Mouse (Mus musculus): Measurements from ENCODE around the gene Cenpx. TPM values are rescaled to one million over a fixed set of nuclear protein-coding genes. Genes with fewer than 3 reads are reported as not detected.

Cenpx gene
- polyA plus RNA-seq, 1 experiment from 2014 or later: 120 TPM

DNA sequence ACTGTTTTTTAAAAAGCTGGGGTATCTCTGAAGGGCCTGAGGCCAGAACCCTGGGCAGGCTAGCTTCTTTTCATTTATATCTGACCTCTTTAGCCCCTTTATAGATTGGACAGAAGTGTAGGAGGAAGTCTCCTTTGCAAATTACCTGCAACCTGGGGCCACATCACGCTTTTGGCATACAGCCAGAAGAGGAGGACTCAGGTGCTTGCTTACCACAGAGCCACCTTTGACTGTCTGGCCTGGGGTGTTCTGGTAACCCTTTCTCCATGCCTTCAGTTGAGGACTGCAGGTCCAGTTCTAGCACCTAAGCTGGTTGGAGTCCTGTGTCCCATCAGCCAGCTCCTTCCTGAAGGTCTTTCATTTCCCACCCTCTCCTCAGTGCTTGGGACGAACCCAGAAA lies 4.0 kb downstream of the Cenpx start:
- 83% methylated on average over 2 of the region's 2 CpGs for WGBS
- H3K36me3 ChIP-seq: peaks cover 32% of the 10 kb centered on the region
- H3K27ac ChIP-seq (replicated peaks): no peak overlapping the region
- no peak overlapping the region for H3K4me2 ChIP-seq
- H3K27me3 ChIP-seq (replicated peaks): no peaks in the 10 kb centered on the region
- no peaks in the 10 kb centered on the region for H3K9me3 ChIP-seq
- no peak for ATAC-seq (ENCODE audit: extremely low read depth, insufficient number of reproducible peaks, low FRiP score, low TSS enrichment)
- peaks cover 48% of the 10 kb centered on the region for H3K4me1 ChIP-seq
- H3K4me3 ChIP-seq: no peak overlapping the region
- no peak overlapping the region for H3K9ac ChIP-seq

DNA sequence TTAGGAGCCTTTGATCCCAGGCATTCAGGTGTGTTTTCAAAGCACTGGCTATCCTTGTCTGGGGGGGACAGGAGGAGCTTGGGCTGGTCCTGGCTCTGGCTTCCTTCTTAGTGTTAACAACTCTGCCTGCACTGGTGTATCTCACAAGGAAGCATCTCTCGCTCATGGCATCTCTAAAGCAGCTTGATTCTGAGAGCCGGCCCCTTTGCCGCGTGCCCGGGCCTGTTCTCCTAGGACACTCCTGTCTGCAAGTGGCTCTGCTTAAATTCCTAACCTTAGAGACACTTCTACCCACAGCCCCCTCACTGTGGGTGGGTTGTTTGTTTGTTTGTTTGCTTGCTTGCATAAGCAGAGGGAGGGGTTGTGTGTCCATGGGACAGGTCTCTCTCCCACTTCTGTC lies 5.6 kb downstream of the Cenpx start:
- peak overlapping the region; percentile 62 for H3K9ac ChIP-seq
- ATAC-seq (ENCODE audit: extremely low read depth, insufficient number of reproducible peaks, low FRiP score, low TSS enrichment): no peak
- no peaks in the 10 kb centered on the region for H3K9me3 ChIP-seq
- H3K27me3 ChIP-seq (replicated peaks): no peaks in the 10 kb centered on the region
- peaks cover 32% of the 10 kb centered on the region for H3K36me3 ChIP-seq
- H3K4me3 ChIP-seq: no peak overlapping the region
- H3K4me1 ChIP-seq: peaks cover 58% of the 10 kb centered on the region
- no peak overlapping the region for H3K4me2 ChIP-seq
- H3K27ac ChIP-seq (replicated peaks): peak overlapping the region; percentile 89
- WGBS: 42% methylated on average over 5 of the region's 5 CpGs

DNA sequence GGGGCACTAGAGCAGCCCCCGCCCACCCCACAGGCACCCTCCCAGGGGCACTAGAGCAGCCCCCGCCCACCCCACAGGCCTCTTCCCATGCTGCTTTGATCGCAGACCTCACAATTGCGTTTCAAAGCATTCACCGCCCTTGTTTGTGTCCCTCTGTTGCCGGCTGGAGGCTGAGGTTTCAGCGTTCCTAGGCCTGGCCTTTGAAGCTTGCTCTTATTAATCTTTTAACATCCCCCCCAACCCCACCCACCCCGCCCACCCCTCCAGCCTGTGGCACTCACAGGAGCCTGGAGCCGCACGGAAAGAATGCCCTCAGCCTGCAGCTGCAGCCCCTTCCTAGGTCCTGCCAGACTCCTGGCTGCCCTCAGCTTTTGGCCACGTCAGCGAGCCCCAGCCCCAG lies 6.3 kb downstream of the Cenpx start:
- Histone ChIP-seq H3K27me3 (replicated peaks) (no peaks in the 10 kb centered on the region), H3K4me3 (no peak overlapping the region), H3K9me3 (no peaks in the 10 kb centered on the region), H3K4me1 (peaks cover 51% of the 10 kb centered on the region), H3K9ac (peak overlapping the region; percentile 62), H3K4me2 (peak overlapping the region; percentile 34), H3K27ac (replicated peaks) (peak overlapping the region; percentile 89), H3K36me3 (peaks cover 36% of the 10 kb centered on the region)
- no peak for ATAC-seq (ENCODE audit: extremely low read depth, insufficient number of reproducible peaks, low FRiP score, low TSS enrichment)
- WGBS: 14% methylated on average over 12 of the region's 12 CpGs

DNA sequence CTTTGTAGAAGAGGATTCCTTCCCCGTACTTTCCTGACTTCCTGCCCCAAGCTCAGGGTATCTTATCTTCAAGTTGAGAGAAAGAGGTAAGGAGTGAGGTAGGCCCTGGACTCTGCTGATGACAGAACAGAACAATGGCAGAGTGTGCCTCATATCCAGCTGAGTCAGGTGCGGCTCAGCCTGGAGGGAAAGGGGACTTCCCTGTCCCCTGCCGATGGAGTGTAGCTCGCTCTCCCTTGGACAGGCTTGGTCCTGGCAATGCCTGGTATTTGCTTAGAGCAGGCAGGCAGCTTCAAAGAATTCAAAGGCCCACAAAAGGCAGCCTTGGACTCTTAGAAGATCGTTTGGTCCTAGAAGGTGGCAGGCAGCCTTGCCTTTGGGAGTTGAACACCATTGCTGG lies 7.4 kb downstream of the Cenpx start:
- 55% methylated on average over 5 of the region's 5 CpGs for WGBS
- no peaks in the 10 kb centered on the region for H3K27me3 ChIP-seq (replicated peaks)
- peaks cover 42% of the 10 kb centered on the region for H3K36me3 ChIP-seq
- no peak overlapping the region for H3K4me3 ChIP-seq
- 0 out of 2 replicates have a peak overlapping the region, but pooled peaks have one; percentile 48 for H3K4me2 ChIP-seq
- H3K9me3 ChIP-seq: no peaks in the 10 kb centered on the region
- peak overlapping the region; percentile 71 for H3K9ac ChIP-seq
- no peak for ATAC-seq (ENCODE audit: extremely low read depth, insufficient number of reproducible peaks, low FRiP score, low TSS enrichment)
- peaks cover 51% of the 10 kb centered on the region for H3K4me1 ChIP-seq
- peak overlapping the region; percentile 89 for H3K27ac ChIP-seq (replicated peaks)

DNA sequence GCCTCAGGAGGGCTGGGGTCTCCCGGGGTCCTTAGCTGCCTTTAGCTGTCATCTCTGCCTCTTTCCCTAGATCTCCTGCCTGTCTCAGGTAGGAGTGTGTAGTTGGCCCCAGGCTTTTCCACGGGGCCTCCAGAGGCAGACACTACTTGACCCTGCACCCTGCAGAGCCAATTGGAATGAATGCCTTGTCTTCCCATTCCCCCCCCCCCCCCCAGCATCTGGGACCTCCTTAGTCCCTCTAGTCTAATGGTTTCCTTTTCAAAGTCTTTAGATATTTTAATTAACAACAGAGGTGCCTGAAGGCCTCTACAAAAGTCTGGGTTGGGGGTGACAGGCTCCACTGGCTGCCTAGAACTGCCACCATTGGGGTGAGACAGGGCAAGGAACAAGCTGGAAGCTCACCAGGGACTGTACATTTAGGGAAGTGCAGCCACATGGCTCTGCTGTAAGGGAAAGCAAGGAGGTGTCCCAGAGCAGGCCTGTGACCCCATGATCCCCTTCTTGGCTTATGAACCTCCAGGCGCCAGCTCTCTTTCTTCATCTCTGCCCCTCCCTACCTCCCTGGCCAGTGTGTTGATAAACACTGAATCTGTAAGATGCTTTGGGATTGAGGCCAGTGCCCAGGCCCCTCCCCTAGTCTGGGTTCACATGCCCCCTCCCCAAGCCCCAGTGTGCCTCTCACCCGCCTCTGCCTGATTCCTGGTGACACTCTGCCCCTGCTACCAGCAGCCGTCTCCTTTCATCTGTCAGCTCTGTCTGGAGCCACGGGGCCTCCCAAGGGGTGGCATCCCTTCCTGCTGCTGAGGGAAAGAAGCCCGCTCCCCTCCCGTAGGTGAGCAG lies 8.8 kb downstream of the Cenpx start:
- H3K27me3 ChIP-seq (replicated peaks): no peaks in the 10 kb centered on the region
- no peaks in the 10 kb centered on the region for H3K9me3 ChIP-seq
- H3K4me3 ChIP-seq: 0 out of 2 replicates have a peak overlapping the region, but pooled peaks have one; percentile 3
- H3K27ac ChIP-seq (replicated peaks): peak overlapping the region; percentile 89
- peaks cover 42% of the 10 kb centered on the region for H3K36me3 ChIP-seq
- ATAC-seq (ENCODE audit: extremely low read depth, insufficient number of reproducible peaks, low FRiP score, low TSS enrichment): peak; percentile 51; the same call in 1 of the 2 replicates
- 23% methylated on average over 8 of the region's 8 CpGs for WGBS
- peaks cover 51% of the 10 kb centered on the region for H3K4me1 ChIP-seq
- peak overlapping the region; percentile 71 for H3K9ac ChIP-seq
- peak overlapping the region; percentile 48 for H3K4me2 ChIP-seq

DNA sequence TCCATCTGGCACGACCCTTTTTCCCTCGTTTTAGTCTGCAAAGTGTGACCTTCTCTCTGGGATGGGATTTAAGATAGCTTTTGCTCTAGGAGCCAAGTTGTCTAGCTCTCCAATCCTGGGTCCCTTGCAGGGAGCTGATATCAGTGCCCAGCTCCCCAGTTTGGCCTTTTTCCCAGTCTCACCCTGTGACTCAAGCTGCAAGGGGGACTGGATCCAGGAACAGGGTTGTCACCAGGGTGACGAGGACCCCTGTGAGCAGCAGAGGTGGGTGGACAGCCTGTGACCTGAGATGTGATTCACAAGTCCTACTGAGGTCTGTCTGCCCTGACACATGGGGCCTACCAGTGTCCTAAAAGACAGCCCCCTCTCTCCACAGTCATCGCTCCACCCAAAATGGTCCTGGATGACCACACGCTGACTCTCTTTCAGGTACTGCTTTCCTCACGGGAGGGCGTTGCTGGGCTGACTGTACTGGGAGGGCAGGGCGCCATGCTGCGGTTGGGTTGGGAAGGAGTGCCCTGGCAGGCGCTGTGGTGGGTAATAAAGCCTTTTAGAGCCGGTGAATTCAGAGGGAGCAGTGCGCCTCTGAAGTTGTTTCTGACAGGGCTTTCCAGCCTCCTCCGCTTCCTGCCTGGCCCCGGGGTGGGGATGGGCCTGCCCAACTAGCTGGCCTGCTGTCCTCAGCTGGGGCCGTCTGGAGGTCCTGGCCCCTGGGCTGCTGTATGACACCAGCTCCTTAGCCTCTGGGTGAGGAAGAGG lies 9.7 kb downstream of the Cenpx start:
- H3K4me1 ChIP-seq: peaks cover 55% of the 10 kb centered on the region
- peak overlapping the region; percentile 48 for H3K4me2 ChIP-seq
- no peaks in the 10 kb centered on the region for H3K27me3 ChIP-seq (replicated peaks)
- ATAC-seq (ENCODE audit: extremely low read depth, insufficient number of reproducible peaks, low FRiP score, low TSS enrichment): no peak
- peak overlapping the region; percentile 71 for H3K9ac ChIP-seq
- peaks cover 38% of the 10 kb centered on the region for H3K36me3 ChIP-seq
- no peaks in the 10 kb centered on the region for H3K9me3 ChIP-seq
- peak overlapping the region; percentile 89 for H3K27ac ChIP-seq (replicated peaks)
- H3K4me3 ChIP-seq: 0 out of 2 replicates have a peak overlapping the region, but pooled peaks have one; percentile 3
- WGBS: 46% methylated on average over 15 of the region's 15 CpGs

DNA sequence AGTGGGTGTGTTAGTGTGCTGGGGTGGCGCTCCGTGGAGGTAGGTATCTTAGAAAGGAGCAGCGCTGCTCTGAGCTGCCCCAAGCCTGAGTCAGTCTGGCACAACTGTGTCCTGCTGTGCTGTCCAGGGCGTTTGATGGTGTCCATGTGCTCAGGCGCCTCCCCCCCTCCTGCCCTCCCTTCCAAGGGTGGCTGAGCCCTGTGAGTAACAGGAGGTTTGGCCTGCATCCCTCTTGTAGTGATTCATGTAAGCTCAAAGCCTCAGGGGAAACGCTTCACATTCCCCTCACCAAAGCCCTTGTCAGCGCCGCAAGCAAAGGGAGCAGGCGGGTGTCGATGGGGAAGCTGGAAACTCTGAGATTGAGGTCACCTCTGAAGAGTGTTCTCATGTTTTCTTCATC lies 15.8 kb downstream of the Cenpx start:
- peaks cover 48% of the 10 kb centered on the region for H3K4me1 ChIP-seq
- 29% methylated on average over 10 of the region's 10 CpGs for WGBS
- H3K36me3 ChIP-seq: peaks cover 64% of the 10 kb centered on the region
- H3K9me3 ChIP-seq: no peaks in the 10 kb centered on the region
- H3K9ac ChIP-seq: peak overlapping the region; percentile 68
- no peak overlapping the region for H3K4me3 ChIP-seq
- no peak overlapping the region for H3K4me2 ChIP-seq
- H3K27me3 ChIP-seq (replicated peaks): no peaks in the 10 kb centered on the region
- H3K27ac ChIP-seq (replicated peaks): peak overlapping the region; percentile 84
- ATAC-seq (ENCODE audit: extremely low read depth, insufficient number of reproducible peaks, low FRiP score, low TSS enrichment): no peak; the same call in 1 of the 2 replicates

DNA sequence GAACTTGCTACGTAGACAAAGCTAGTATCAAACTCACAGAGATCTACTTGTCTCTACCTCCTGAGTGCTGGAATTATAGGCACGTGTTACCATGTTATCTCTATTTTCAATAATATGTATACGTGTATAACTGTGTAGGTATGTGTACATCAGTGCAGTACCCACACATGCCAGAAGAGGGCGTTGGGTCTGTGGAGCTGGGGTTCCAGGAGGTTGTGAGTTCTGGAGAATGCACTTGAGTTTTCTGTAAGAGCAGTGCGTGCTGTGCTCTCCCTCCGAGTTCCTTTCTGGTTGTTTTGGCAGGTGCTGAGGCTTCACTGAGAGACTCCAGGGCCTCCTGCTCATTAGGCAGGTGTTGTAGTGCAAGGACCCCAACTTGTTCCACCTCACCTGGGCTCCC lies 17.0 kb downstream of the Cenpx start:
- Histone ChIP-seq H3K4me1 (peaks cover 58% of the 10 kb centered on the region), H3K9ac (no peak overlapping the region), H3K36me3 (peaks cover 59% of the 10 kb centered on the region), H3K4me2 (no peak overlapping the region), H3K27ac (replicated peaks) (0 out of 2 replicates have a peak overlapping the region, but pooled peaks have one; percentile 84), H3K27me3 (replicated peaks) (no peaks in the 10 kb centered on the region), H3K9me3 (no peaks in the 10 kb centered on the region), H3K4me3 (no peak overlapping the region)
- ATAC-seq (ENCODE audit: extremely low read depth, insufficient number of reproducible peaks, low FRiP score, low TSS enrichment): no peak
- WGBS: 83% methylated on average over 6 of the region's 6 CpGs

DNA sequence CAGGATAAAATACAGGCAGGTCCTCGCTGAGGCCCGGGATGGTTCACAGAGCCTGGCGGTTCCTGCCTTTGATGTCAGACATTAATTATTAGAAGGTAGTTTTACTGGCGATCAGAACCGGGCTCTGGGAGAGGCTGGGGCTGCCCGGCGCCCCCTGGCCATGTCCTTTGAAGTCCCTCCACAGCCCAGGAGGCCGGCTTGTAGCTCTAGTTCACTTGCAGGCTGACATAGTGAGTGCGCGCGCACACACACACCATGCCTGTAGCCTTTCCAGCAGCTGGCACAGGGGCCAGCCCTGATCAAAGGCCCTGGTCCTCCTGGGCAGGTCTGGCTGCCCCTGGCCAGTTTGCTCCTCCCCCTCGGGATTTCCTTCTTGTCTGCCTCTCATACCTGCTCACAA lies 17.9 kb downstream of the Cenpx start:
- Histone ChIP-seq H3K4me1 (peaks cover 58% of the 10 kb centered on the region), H3K36me3 (peaks cover 56% of the 10 kb centered on the region), H3K9me3 (no peaks in the 10 kb centered on the region), H3K4me3 (no peak overlapping the region), H3K27ac (replicated peaks) (peak overlapping the region; percentile 76), H3K9ac (peak overlapping the region; percentile 61), H3K4me2 (0 out of 2 replicates have a peak overlapping the region, but pooled peaks have one; percentile 18), H3K27me3 (replicated peaks) (no peaks in the 10 kb centered on the region)
- 57% methylated on average over 12 of the region's 12 CpGs for WGBS
- no peak for ATAC-seq (ENCODE audit: extremely low read depth, insufficient number of reproducible peaks, low FRiP score, low TSS enrichment)

DNA sequence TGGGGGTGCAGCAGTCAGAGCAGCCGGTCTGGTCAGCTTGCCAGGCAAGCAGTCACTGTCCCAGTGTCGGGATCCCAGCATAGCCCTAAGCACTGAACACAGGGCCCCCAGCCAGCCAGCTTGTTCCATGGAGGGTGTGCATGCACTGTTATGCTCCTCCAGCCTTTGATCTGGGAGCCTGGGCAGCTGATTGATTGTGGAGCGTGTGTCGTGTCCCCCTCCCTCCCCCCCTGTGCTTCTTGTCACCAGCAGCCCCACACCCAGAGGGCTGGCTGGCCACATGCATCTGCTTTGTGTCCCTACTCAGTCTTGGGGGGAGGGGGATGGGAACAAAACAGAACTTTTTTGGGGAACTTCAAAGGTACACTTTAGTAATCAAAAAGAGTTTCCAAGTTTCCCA lies 18.4 kb downstream of the Cenpx start:
- peak overlapping the region; percentile 61 for H3K9ac ChIP-seq
- WGBS: 19% methylated on average over 4 of the region's 4 CpGs
- H3K9me3 ChIP-seq: no peaks in the 10 kb centered on the region
- ATAC-seq (ENCODE audit: extremely low read depth, insufficient number of reproducible peaks, low FRiP score, low TSS enrichment): peak; percentile 37; the same call in 1 of the 2 replicates
- peak overlapping the region; percentile 76 for H3K27ac ChIP-seq (replicated peaks)
- H3K27me3 ChIP-seq (replicated peaks): no peaks in the 10 kb centered on the region
- H3K4me2 ChIP-seq: peak overlapping the region; percentile 18; the same call in 1 of the 2 replicates
- H3K4me3 ChIP-seq: no peak overlapping the region
- H3K36me3 ChIP-seq: peaks cover 57% of the 10 kb centered on the region
- H3K4me1 ChIP-seq: peaks cover 58% of the 10 kb centered on the region

DNA sequence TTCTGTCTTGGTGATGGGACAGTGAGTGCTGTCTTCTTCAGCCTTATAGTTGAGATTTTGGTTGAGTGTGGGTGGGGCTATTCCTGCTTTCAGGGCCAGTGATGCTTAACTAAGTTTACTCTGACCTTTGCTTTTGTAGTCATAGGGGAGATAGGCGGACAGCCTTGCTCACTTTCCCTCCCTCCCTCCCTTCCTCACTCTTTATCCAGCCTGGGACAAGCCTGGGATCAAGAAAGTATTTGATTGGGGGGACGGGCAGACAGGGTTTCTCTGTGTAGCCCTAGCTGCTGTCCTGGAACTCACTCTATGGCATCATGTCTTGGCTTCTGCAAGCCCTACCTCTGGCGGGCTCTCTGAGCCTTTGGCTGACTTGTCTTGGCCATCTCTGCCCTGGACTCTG lies 20.1 kb downstream of the Cenpx start:
- H3K27ac ChIP-seq (replicated peaks): no peak overlapping the region
- no peak overlapping the region for H3K9ac ChIP-seq
- no peak for ATAC-seq (ENCODE audit: extremely low read depth, insufficient number of reproducible peaks, low FRiP score, low TSS enrichment)
- WGBS: 75% methylated on average over 3 of the region's 3 CpGs
- H3K9me3 ChIP-seq: no peaks in the 10 kb centered on the region
- no peak overlapping the region for H3K4me3 ChIP-seq
- H3K27me3 ChIP-seq (replicated peaks): no peaks in the 10 kb centered on the region
- peaks cover 64% of the 10 kb centered on the region for H3K36me3 ChIP-seq
- peaks cover 50% of the 10 kb centered on the region for H3K4me1 ChIP-seq
- no peak overlapping the region for H3K4me2 ChIP-seq

All from heart, embryonic 13.5 days (tissue).